Mouse (Mus musculus) limb, embryonic 10.5 days (tissue): ENCODE measurements at regions not wholly inside any gene's neighbourhood (a gene's known extent, or its start where the extent isn't known, plus 50 kb on each side); places are given as distances from the start of the nearest gene placed in this dataset.
"Not testable (repeated sequence)": the region's sequence is repeated elsewhere in the genome, so short reads cannot be mapped to it uniquely, and the experiment has no call there.

Experiments
- DNase-seq: peaks from one replicate; pipeline ENCODE4 v3.0.0-alpha.2; 2017; ENCODE audit warnings: low spot score
- H3K27ac ChIP-seq: fragments of 300-500 bp; sonication (generic); 2 replicates; pipeline ENCODE4 v1.5.1; 2016; ENCODE audit warnings: mild to moderate bottlenecking
- H3K27me3 ChIP-seq: fragments of 300-500 bp; sonication (generic); 2 replicates; pipeline ENCODE4 v1.6.1; 2016; ENCODE audit warnings: low read depth, mild to moderate bottlenecking; ENCODE audit not compliant: poor library complexity, severe bottlenecking
- H3K36me3 ChIP-seq: fragments of 300-500 bp; sonication (generic); 2 replicates; pipeline ENCODE4 v1.6.1; 2016; ENCODE audit warnings: mild to moderate bottlenecking, moderate library complexity
- H3K4me1 ChIP-seq: fragments of 300-500 bp; sonication (generic); 2 replicates; pipeline ENCODE4 v1.6.1; 2016
- H3K4me3 ChIP-seq: fragments of 300-500 bp; sonication (generic); 2 replicates; pipeline ENCODE4 v1.5.1; 2016; ENCODE audit warnings: mild to moderate bottlenecking, moderate library complexity
- H3K9me3 ChIP-seq: fragments of 300-500 bp; sonication (generic); replicated peaks from 2 replicates; pipeline ENCODE4 v1.6.1; 2016; ENCODE audit warnings: mild to moderate bottlenecking
- WGBS: fragments of 180-500 bp; shearing (Covaris S2); methylation state at CpG from one replicate; pipeline ENCODE4 v1.1.7; 2016; 5-methylcytosine and 5-hydroxymethylcytosine counted together

- no peaks in the 10 kb centered on the region for H3K9me3 ChIP-seq
- DNase-seq: no peak
- no peaks in the 10 kb centered on the region for H3K36me3 ChIP-seq
- H3K27me3 ChIP-seq: no peaks in the 10 kb centered on the region
- H3K27ac ChIP-seq: no peak overlapping the region
- H3K4me3 ChIP-seq: no peak overlapping the region
- no peaks in the 10 kb centered on the region for H3K4me1 ChIP-seq
- 87% methylated on average over 3 of the region's 3 CpGs for WGBS
Measured at GRCm38 (mm10) chr16:63143851-63144250, 289.7 kb downstream of the Pros1 start.

GRCm38 (mm10) chr16:63155300-63155821 is 301.3 kb downstream of the Pros1 start:
- H3K27ac ChIP-seq: no peak overlapping the region
- H3K4me1 ChIP-seq: no peaks in the 10 kb centered on the region
- no peaks in the 10 kb centered on the region for H3K27me3 ChIP-seq
- no peaks in the 10 kb centered on the region for H3K9me3 ChIP-seq
- 86% methylated on average over 2 of the region's 2 CpGs for WGBS
- H3K4me3 ChIP-seq: no peak overlapping the region
- no peaks in the 10 kb centered on the region for H3K36me3 ChIP-seq
- no peak for DNase-seq

DNA sequence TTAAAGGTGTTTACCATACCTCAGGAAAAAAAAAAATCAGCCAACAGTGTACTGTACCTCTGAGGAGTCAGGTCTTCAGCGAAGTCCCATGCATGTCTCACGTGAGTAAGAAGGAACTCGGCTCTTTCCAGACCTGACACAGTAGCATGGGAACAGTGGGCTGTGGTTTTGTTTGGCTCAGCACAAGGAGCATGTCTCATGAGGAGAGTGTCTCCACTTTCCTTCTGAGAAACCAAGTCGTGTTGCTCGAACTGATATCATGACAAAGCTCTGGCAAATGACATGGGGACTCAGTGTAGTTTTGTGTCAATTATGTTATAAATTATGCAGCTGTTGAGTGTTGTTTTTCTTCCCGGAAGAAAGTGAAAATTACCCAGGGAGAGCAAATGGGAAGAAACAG is 316.0 kb downstream of the Pros1 start:
- Histone ChIP-seq H3K36me3 (no peaks in the 10 kb centered on the region), H3K27ac (no peak overlapping the region), H3K4me1 (peaks cover 11% of the 10 kb centered on the region), H3K4me3 (no peak overlapping the region), H3K27me3 (no peaks in the 10 kb centered on the region), H3K9me3 (no peaks in the 10 kb centered on the region)
- DNase-seq: no peak
- 64% methylated on average over 6 of the region's 6 CpGs for WGBS

DNA sequence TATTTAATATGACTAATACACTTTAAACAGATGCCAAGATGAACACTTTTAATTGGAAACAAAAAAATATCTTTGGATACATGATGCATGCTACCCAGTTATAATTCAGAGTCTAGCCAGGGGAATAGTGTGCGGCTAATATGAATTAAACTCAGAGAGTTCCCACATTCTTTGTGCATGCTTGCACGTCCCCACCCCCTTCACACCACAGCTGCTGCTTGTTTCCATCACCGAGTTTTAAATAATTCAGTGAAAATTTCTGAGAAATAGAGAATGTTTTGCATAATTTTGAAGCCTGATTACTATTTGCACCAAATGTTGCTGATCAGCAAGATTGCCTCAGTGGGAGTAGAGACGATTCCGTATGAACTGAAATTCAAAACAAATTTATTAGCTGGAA is 325.1 kb downstream of the Pros1 start:
- 85% methylated on average over 5 of the region's 5 CpGs for WGBS
- no peak for DNase-seq
- Histone ChIP-seq H3K27ac (no peak overlapping the region), H3K9me3 (no peaks in the 10 kb centered on the region), H3K36me3 (no peaks in the 10 kb centered on the region), H3K4me3 (no peak overlapping the region), H3K4me1 (no peaks in the 10 kb centered on the region), H3K27me3 (no peaks in the 10 kb centered on the region)

DNA sequence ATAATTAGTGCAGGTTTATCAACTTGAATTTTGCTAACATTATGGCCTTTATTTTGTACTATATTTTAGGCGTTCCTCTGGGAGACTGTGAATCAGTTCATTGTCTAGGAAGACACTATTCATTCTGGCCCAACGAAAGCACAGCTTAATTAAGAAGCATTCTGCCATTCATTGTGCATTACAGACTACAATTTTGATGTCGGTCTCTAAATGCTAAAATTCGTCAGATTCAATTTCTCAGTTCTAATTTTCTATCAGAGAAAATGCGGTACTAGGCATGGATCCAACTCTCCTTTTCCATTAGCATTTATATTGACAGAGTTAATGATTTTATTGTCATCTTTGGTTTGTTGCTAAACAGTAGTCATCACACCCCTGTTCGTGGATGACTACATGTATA is 337.1 kb downstream of the Pros1 start:
- Histone ChIP-seq H3K27me3 (no peaks in the 10 kb centered on the region), H3K27ac (no peak overlapping the region), H3K9me3 (no peaks in the 10 kb centered on the region), H3K4me1 (no peaks in the 10 kb centered on the region), H3K36me3 (no peaks in the 10 kb centered on the region), H3K4me3 (no peak overlapping the region)
- no peak for DNase-seq
- 90% methylated on average over 6 of the region's 6 CpGs for WGBS

GRCm38 (mm10) chr16:63191623-63192022 is 337.5 kb downstream of the Pros1 start:
- 95% methylated on average over 1 of the region's 1 CpGs for WGBS
- Histone ChIP-seq H3K36me3 (no peaks in the 10 kb centered on the region), H3K27ac (no peak overlapping the region), H3K9me3 (no peaks in the 10 kb centered on the region), H3K4me3 (no peak overlapping the region), H3K27me3 (no peaks in the 10 kb centered on the region), H3K4me1 (no peaks in the 10 kb centered on the region)
- no peak for DNase-seq

- no peak overlapping the region for H3K4me3 ChIP-seq
- no peaks in the 10 kb centered on the region for H3K4me1 ChIP-seq
- no peaks in the 10 kb centered on the region for H3K36me3 ChIP-seq
- no peaks in the 10 kb centered on the region for H3K27me3 ChIP-seq
- no peaks in the 10 kb centered on the region for H3K9me3 ChIP-seq
- DNase-seq: no peak
- H3K27ac ChIP-seq: no peak overlapping the region
- WGBS: 91% methylated on average over 2 of the region's 2 CpGs
Measured at GRCm38 (mm10) chr16:63194595-63194994, 340.5 kb downstream of the Pros1 start.

GRCm38 (mm10) chr16:63213471-63213870 is 359.4 kb downstream of the Pros1 start:
- H3K27me3 ChIP-seq, H3K36me3 ChIP-seq, H3K4me1 ChIP-seq, H3K9me3 ChIP-seq, H3K4me3 ChIP-seq, H3K27ac ChIP-seq, DNase-seq: not testable (repeated sequence)
- 94% methylated on average over 1 of the region's 1 CpGs for WGBS

DNA sequence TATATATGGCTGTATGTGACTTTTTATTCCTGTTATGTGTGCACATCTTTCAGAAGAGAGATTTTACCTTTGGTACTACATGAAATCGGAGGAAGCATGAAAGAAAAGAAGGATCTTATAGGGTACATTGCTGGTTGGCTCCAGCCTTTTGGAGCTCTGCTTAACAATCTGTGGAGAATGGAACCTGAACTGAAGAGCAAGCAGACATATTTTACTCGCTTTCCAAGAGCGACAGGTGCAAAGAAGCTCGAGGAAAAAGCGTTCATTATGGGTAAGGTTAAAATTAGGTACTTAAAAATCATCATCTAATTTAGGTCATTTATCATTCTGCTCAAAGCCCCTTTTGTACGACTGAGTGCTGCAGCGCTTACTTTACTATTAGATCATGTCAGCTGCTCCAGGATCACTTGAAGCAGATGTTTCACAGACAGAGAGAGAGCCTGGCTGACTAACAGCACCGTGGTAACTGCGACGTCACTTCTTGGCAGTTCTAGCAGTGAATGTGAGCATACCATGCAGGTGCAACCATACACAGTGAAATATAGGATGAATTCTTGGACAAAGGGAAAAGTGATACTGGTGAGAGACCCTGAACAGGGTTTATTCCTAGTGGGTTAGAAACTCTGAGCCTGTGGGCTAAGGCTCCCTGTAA is 366.2 kb downstream of the Pros1 start:
- H3K27me3 ChIP-seq: no peaks in the 10 kb centered on the region
- WGBS: 57% methylated on average over 10 of the region's 10 CpGs
- no peak overlapping the region for H3K27ac ChIP-seq
- H3K4me1 ChIP-seq: peaks cover 10% of the 10 kb centered on the region
- H3K4me3 ChIP-seq: no peak overlapping the region
- H3K9me3 ChIP-seq: no peaks in the 10 kb centered on the region
- H3K36me3 ChIP-seq: no peaks in the 10 kb centered on the region
- no peak for DNase-seq

DNA sequence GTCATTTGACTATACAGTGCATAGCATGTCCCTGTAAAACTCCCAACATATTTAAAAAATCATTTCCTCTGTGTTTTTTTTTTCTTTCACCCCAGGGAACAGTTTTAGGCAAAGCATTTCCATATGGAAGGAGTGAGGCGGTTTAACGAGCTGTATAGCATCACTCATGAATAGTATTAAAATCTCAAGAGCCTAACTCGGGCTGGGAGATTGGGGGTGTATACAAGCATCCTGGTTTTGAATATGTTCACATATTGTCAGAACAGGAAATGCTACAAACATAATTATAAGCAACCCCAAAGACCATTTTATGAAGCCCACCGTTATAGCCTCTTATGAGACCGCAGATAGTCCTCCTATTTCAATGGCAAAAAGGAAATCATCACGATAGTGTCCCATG is 370.5 kb downstream of the Pros1 start:
- no peaks in the 10 kb centered on the region for H3K27me3 ChIP-seq
- H3K36me3 ChIP-seq: no peaks in the 10 kb centered on the region
- no peak overlapping the region for H3K27ac ChIP-seq
- DNase-seq: no peak
- WGBS: 68% methylated on average over 6 of the region's 6 CpGs
- peaks cover 10% of the 10 kb centered on the region for H3K4me1 ChIP-seq
- no peak overlapping the region for H3K4me3 ChIP-seq
- no peaks in the 10 kb centered on the region for H3K9me3 ChIP-seq

- Histone ChIP-seq H3K4me3 (no peak overlapping the region), H3K4me1 (peaks cover 10% of the 10 kb centered on the region), H3K36me3 (no peaks in the 10 kb centered on the region), H3K9me3 (no peaks in the 10 kb centered on the region), H3K27ac (no peak overlapping the region), H3K27me3 (no peaks in the 10 kb centered on the region)
- 66% methylated on average over 8 of the region's 8 CpGs for WGBS
- no peak for DNase-seq
Measured at GRCm38 (mm10) chr16:63225097-63225496, 371.0 kb downstream of the Pros1 start.

DNA sequence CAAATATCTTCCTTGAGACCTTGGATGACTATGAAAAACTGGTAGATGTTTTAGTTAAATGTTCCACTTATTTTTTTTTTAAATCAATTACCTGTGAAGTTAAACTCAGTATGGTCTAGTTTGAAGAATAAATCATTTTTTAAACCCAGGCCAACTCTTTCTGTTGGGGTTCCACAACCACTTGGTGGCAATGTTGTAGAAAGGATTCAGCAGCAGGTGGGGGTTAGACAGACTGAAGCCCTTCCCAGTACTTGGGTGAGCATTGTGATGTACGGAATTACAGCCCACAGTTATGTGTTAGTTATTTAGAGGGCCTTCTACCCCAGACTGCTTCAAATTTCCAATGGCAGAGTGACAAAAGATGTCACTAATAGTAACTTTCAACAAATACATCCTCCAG is 375.0 kb downstream of the Pros1 start:
- 51% methylated on average over 1 of the region's 1 CpGs for WGBS
- Histone ChIP-seq H3K36me3 (no peaks in the 10 kb centered on the region), H3K27me3 (no peaks in the 10 kb centered on the region), H3K4me1 (peaks cover 10% of the 10 kb centered on the region), H3K27ac (no peak overlapping the region), H3K9me3 (no peaks in the 10 kb centered on the region), H3K4me3 (no peak overlapping the region)
- DNase-seq: no peak

GRCm38 (mm10) chr16:63229567-63229966 is 375.5 kb downstream of the Pros1 start:
- no peak for DNase-seq
- no peak overlapping the region for H3K27ac ChIP-seq

DNA sequence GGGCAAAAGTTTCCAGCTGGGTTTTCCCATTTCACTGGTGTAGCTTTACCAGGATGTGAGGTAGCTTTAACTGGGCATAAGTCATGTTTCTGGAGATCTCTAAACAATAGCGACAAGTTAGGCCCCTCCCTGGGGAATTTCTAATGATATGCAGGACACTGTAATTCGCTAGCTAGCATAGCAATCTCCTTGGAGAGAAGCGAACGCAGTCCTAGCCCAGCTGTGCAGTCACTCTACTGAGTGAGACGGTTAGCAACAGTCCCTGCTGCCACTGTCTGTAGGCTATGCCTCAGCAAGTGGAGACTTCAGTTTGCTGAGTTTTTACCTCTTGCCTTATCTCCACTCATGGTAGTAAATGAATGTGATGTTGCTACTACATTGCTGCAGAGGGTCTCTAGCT is 416.1 kb downstream of the Pros1 start:
- WGBS: 68% methylated on average over 5 of the region's 5 CpGs
- Histone ChIP-seq H3K4me1 (peaks cover 9% of the 10 kb centered on the region), H3K4me3 (no peak overlapping the region), H3K36me3 (no peaks in the 10 kb centered on the region), H3K27me3 (no peaks in the 10 kb centered on the region), H3K9me3 (no peaks in the 10 kb centered on the region), H3K27ac (no peak overlapping the region)
- DNase-seq: no peak

More at GRCm38 (mm10) chr16:63229567-63229966, 375.5 kb downstream of the Pros1 start:
- H3K27me3 ChIP-seq: no peaks in the 10 kb centered on the region
- H3K4me1 ChIP-seq: peaks cover 6% of the 10 kb centered on the region
- H3K36me3 ChIP-seq: no peaks in the 10 kb centered on the region
- no peaks in the 10 kb centered on the region for H3K9me3 ChIP-seq
- WGBS: 79% methylated on average over 3 of the region's 3 CpGs
- no peak overlapping the region for H3K4me3 ChIP-seq
